Mouse (Mus musculus) lung, postnatal 25 days (tissue): ENCODE results near the gene BC034090.
"Not testable (repeated sequence)": the region's sequence is repeated elsewhere in the genome, so short reads cannot be mapped to it uniquely, and the experiment has no call there.

Experiments
- DNase-seq: peaks from one replicate; pipeline ENCODE4 v3.0.0; 2022; ENCODE audit warnings: low spot score

BC034090 gene

DNA sequence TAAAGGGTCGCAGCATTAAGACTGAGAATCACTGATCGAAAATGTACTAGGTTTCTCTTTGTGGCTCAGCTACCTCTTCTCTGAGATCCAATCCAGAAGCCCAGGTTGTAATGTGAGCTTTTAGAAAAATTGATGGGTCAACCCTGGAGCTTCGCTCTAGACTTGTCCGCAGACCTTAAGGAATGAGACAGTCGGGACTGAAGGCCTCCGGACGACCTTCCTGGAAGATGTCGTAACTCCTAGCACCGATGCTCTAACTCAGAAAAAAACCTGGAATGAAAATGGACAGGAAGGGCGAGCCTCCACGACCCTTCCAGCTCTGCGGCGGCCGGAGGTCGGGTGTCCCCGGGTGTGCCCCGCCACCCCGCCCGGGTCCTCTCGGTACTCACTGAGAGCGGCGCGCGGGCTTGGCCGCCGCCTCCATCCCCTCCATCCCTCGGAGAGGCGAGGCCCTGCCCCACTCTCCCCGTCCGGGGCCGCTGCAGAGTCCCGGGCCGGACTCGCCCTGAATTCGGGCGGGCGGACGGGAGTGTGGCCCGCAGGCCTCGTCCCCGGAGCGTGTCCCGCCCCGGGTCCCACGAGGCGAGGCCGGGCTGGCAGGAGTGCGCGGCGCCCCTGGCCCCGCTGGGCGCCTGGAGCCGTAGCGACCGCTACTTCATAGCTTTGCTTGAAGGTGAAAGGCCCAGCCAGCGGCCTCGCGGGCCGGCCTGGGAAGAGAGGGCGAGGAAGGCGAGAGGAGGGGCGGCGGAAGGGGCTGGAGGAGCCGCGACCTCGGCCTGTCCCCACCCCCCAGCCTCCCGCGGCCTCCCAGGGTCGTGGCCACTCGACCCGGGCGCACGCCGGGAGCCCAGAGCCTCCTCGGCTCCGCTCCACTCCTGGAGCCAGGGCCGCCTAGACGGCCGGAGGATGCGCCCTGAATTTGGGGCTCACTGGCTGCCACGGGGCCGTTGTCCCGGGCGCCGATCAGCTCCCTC is at the start of gene BC034090:
TSS of gene BC034090 (minus strand) at position 648 of the 974 bp plus-strand sequence.
- peak; percentile 13 for DNase-seq

DNA sequence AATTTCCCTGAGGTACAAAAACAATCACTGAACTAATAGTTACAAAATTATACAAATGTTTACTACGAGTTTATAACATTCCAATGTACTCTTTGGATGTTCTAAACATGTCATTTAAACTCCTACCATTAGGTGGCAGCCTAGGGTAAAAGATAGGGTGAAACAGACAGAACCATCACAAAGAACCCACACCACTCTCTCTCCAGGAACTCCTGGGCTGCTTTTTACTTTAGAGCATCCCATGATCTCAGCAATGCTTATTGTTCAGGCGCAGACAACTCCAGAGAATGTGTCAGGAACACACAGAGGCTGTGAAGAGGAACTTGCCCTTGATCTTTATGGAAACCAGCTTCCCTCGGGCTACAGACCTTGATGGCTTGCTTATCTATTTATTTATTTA is 49.2 kb upstream of the BC034090 start:
- peak; percentile 77 for DNase-seq

DNA sequence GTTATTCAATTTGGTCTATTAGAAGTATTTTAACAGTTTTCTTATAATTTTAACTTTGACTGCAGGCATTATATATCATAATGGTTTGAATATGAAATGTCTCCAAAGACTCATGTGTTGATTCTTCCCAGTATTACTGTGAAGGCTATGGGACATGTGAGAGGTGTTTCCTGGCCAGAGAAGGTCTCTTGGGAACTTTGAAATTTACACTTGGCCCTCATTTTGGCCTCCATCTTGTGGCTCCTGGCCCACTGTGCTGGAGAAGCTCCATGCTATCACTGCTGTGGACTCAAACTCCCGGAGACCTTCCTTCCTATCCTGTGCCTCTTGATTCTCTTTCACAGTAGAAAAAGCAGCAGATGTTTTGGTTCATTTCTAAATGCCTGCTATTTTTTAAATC is 45.2 kb upstream of the BC034090 start:
- DNase-seq = no peak

DNA sequence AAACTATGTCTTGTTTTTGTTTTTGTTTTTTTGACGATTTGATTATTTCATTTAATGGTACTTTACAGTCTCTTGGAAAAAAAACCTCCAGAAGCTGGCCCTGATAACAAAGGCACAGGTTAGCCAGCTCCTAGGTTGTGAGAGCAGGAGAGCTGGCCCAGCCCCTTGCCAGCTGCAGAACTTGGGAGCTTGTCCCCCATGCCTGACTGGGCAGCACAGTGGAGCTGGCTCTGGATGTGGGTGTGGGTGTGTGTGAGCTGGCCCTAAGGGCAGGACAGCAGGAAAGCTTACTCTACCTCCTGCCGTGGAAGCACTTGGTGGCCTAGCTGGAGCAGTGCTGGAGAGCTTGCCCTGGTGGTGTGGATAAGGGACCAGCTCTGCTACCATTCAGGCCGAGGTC is 43.8 kb upstream of the BC034090 start:
- DNase-seq = no peak

DNA sequence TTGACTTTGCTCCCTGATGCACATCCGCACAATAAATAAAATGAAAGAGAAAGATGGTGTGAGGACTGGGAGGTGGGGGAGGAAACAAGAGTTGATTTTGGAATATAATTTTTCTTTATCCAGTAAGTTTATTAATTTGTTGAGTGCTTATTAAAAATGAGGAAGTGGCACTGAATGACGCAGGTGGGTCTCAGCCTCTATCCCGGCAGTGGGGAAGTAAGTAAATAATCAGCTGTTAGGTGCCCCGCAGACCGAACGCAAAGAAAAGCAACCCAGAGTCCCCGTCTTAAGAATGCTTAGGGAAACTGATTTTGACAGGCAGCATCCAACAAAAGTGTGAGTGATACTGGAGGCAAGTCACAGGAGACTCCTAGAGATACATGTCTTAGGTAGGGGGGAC is 39.6 kb upstream of the BC034090 start:
- DNase-seq = no peak

DNA sequence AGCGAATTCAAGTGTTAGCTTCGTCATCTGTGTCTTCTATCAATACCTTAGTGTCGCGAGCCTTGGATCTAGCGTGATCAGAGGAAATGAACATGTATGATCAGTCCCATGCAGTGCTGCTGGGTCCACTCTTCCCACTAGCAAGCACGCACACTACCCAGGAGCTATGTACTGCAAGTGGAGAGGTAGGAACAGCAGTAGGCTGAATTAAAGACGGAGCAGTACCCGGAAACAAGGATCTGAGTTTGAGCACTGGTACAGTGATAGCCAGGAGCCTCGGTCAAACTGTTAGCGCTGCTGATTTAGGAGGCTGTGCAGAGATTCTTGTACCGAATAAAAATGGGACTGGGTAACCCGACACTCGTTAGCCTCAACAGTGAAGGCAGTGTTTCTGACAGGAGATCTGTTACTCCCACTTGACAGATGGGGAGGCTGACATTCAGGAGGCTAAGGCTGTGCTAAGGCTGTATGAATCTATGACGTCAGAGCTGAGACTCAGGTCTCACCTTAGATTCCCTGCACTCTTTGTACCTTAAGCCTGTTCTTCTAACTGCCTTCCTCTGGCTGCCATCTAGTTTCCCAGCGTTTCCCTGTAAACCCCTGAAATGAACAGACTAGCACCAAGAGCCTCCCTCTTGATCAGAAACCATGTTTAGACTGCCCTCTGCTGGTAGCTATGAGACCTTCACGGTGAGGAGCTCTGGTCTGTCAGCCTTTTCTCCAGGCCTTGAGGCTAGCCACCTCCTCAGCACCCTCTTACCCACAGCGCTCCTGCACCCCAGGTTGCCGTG is 37.0 kb upstream of the BC034090 start:
- peak; percentile 75 for DNase-seq

DNA sequence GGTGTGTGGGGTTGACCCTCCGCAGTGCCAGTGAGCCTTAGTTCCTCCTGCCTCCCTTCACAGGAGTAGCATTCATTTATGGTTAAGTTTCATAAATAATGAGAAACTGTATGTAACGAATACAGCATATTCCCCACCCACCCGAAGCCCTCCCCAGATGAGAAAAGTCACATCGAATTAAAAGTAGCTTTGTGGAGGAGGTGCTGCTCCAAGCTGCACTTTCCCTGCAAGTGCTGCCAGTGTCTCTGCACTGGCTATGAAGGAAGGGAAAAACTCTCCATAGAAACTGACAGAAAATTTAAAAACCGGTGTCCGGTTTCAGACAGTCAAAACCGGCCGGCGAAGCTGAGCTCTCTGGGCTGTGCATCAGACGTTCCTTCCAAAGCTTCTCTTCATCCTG is 36.1 kb upstream of the BC034090 start:
- no peak for DNase-seq

DNA sequence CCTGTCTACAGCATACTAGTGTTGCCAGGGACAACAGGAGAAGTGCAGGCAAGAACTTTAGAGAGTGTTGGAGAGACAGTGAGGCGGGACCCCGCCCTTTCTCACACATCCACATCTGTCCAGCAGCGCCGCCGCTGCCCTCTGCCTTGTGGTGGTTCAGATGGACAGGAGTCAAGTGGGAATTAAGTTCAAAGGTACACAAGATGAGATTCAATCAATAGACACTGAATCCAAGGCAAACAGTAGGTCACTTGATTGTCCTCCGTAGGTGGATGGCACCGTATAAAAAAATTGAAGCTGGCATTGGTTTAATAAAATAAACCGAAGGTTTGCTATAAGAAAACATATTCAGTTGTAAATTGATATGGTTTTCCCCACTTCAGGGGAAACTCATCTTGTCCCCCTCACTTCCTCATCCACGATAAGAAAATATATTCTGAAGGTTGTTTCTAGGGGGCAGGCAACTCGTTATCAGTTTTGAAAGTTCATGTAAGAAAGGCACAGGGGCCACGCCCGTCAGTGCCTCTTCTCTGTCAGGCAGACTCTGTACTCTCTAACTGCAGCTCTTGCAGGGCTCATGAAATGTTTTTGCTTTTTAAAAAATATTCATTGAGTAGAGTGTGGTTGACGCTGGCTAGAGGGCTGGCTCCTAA is 32.3 kb upstream of the BC034090 start:
- DNase-seq = no peak

DNA sequence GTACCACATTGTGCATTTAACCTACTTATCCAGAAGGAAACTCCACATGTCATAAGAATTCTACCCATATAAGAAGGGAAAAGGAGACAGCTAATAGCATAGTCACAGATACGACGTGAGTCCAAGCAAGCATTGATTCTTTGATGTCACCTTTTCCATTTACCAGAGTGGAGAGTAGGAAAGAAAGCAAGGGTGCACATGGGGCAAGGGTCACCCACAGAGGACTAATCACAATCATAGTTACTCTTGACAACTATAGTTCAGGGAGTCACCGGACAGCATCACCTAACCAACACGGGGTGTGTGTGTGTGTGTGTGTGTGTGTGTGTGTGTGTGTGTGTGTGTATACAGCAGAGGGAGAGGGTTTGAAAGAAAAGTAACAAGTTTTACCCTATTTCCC is 31.5 kb upstream of the BC034090 start:
- DNase-seq = no peak

DNA sequence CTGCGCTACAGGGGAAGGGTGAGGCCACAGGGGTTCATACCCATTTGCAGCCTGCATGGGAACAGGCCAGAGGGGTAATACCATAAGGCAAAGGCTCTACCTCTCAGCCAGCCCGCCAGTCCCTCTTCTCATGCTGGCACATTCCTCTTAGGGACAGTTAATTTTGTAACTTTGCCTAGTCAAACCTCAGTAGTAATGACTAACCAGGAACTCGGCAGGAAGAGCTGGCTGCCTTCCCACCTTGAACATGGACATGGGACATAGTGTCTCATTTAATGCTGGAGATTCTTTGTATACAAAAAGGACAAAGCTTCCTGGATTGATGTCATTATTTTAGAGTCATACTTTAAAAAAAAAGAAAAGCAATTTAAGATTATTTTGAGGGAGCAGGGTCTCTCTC is 30.7 kb upstream of the BC034090 start:
- DNase-seq = peak; percentile 18

DNA sequence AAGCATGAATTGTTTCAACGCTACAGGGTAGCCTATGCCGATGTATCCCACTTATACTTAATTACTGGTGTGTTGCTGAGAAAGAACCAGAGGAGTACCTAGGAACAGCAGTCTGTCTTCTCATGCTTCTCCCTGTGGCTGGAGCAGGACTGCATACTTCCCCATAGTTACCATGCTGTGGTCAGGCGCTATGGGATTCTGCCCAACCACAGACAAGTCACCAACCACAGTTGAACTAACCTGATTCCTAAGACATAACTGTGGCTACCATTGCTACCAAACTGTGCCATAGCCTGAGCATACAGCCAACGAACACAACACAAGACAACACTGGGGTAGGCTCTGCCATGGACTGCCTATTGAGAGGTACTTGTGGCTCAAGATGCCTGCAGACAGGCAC is 28.7 kb upstream of the BC034090 start:
- DNase-seq = no peak

DNA sequence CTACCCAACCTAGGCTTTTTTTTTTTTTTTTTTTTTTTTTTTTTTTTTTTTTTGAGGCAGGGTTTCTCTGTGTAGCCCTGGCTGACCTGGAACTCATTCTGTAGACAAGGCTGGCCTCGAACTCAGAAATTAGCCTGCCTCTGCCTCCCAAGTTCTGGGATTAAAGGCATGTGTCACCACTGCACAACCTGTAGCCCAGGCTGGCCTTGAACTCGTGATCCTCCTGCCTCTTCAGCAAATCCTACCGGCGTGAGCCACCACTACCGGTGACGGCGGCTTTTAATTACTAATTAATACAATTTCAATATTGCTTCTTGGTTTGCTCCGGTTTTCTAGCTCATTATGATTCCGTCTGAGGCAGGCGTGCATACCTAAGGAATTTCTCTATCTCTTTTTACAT is 18.3 kb upstream of the BC034090 start:
- not testable (repeated sequence) for DNase-seq

DNA sequence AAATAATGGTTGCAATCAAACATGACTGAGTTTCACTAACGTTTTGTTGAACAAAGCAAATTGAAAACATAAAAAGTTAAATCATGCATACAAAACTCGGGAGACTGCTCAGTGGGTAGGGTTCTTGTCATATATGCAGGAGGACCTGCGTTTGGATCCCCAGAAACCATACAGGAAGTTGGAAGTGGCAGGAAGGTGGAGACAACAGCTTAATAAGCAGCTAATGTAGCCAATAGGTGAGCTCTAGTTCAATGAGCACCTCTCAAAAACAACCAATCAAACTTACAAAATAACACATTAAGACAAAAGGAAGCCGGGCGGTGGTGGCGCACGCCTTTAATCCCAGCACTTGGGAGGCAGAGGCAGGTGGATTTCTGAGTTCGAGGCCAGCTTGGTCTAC is 10.1 kb upstream of the BC034090 start:
- no peak for DNase-seq

DNA sequence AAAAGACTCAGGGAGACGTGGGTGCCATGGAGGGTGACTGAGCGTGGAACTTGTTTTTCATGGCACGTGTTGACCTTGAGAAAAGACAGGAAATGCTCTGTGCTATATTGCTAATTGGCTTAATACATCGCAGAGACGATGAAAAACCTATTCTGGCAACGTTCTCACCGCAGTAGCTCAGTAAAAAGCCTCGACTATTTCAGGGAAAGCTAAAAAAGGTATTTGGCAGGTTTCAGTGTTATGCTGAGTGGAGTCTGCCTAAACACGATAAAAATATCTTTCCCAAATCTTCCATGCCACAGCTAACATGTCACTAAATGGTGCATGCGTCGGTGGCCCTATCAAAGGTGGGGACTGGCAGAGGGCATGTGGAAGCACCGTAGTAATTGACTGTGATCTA is 8.9 kb upstream of the BC034090 start:
- DNase-seq = no peak

DNA sequence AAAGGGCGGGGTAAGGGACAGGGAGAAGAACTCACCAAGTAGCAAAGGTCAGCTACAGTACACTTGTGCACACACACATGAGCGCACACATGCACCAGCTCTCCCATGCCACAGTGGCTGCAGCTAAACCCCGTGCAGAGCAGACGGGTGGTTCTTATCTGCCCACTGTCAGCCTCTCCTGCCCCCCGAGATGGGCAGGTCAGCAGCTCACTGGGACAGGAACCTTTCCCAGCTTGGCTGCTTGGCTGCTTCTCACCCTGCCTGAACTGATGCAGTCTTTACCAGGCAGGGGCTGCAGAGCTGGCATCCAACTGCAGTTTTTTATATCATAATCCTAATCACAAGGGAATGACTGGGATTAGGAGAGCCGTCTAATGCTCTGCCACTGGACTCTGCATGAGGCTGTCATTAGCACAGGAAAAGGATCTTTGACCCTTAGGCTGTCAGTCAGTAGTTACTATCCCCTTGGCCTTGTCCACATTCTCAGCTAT is 8.4 kb upstream of the BC034090 start:
- no peak for DNase-seq

DNA sequence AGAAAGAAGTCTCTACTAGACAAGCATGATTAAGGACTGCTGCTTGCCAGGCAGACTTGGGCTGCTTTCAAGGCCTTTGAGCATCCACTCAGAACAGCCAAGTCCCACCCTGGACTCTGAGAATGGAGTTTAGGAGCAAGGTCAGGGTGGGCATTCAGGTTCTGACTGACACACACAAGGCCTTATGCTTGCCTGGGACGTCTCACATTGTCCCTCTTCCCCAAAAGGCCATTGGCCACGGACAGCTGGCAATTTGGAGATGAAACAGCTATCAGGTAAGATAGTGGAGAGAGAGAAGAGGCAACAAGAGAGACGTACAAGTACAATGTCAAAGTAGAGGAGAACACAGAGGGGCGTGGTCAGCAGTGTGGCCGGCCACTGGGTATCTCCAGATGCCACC is 7.4 kb upstream of the BC034090 start:
- no peak for DNase-seq

DNA sequence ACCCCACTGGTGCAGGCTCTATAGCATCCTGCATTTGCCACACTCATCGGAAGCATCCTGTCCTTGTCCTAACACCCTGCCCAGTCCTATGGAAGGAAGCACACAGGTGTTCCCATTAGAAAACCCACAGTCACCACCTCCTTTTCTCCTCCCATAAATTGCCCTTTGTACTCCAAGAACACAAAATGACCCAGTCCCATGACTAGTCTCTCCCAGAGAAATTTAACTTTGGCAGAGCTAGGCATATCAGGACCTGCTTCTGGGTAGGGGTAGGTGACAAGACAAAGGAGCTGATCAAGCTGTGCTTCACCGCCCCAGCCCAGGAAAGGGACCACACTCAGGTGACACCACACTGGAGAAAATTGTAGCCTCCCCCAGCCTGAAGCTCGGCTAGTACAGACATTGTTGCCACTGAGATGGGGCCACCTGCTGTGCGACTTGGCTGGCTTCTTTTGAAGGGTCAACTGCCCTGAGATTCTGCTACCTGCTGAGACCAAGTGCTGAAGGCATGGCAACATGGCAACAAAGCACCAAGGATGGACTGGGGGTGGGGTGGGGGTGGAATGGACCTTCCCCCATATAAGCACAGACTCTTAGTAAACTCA is 6.4 kb upstream of the BC034090 start:
- no peak for DNase-seq

DNA sequence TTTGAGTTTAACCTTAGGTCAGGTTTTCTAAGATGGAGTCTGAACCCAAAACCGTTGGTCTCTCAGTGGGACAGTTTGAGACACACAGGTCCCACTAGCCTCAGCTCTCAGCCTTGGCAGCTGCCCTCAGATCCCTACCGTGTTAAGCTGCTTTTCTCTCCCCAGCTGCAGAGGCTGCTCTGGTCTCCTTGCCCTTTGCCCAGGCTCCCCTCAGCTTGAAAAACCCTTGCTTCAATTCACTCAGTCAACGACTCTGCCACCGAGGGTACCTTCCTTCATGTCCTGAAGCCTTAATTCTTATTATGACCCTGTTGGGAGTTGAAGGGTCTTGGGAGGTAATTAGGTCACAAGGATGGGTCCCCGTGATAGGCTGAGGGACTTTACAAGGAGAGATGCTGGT is 5.7 kb upstream of the BC034090 start:
- DNase-seq = no peak

DNA sequence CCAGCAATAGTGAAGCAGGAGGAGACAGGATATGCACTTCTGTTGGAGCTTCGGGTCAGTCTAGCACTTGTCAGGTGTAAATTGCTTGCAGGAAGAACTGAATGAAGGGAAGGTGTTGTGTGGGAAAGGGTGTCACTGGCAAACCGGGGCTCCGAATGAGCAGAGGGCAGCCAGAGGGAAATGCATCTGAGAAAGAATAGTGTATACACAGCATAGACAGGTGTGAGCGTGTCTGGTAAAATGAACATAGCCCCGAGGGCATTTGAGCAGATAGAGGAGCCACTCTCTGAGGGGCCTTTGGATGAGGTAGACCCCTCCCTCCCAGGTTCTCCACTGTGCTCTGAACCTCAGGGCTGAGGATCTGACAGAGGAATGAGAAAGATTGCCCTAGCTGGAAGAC is 3.8 kb upstream of the BC034090 start:
- DNase-seq = no peak

DNA sequence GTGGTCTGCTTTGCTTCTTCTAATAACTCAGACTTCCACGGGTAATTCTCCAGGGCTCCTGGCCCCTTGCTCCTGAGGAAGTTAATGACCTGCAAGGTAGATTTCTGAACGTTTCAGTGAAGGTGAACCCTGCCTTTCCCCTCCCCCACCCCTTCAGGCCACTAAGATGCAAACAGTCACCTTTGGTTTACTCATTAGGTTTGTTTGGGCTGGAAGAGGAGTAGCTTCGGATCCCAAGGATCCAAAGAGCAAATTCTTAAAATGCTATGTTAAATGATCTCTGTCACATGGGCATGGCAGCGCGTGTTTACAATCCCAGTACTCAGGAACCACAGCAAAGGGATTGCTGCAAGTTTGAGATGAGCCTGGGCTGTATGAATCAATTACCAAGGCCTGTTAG is 3.2 kb upstream of the BC034090 start:
- DNase-seq = no peak

DNA sequence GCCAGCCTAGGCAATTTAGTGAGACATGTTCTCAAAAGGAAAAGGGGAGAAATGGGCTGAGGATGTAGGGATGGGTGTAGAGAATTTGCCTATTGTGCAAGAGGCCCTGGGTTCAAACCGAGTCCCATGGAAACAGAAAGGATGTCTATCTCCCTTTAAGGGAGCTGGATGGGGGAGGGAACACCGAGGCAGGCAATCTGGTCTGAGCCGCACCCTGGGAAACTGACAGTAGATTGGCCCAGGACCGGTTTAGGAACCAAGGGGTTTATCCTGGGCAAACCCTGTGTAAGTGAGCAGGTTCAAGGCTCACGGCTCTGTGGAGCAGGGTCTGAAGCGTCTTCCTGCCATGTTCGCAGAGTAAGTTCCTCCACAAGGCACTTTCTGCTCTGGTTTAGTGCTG is 1.3 kb upstream of the BC034090 start:
- DNase-seq = no peak

DNA sequence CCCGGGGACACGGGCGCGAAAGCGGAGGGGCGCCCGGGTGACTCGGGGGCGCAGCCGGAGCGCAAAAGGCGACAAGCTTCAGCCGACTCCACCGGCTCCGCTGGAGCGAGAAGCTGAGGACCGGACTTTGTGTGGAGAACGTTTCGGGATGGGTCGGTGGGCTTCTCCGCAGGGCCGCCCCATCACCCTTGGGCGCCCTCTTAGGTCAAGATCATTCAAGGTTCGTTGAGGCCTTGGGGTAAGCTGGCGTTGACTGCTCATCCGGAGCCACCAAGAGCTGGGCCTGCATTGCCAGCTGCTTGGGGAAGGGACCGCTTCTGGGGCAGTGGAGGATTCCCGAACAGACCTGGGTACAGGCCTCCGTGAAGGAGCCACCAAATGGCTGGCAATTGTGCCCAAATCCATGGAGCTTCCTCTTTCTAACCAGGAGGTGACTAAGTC is 547 bp upstream of the BC034090 start:
- no peak for DNase-seq
